Mouse (Mus musculus) embryonic facial prominence, embryonic 10.5 days (tissue): ENCODE results near the gene Nmt1. TPM values are rescaled to one million over a fixed set of nuclear protein-coding genes. Genes with fewer than 3 reads are reported as not detected.
A peak's percentile ranks its signal among the peaks of the same experiment; 100 is the strongest.

Experiments used
- DNase-seq: peaks from one replicate; pipeline ENCODE4 v3.0.0-alpha.2; 2017; ENCODE audit warnings: low spot score
- H3K27ac ChIP-seq: fragments of 300-500 bp; sonication (generic); replicated peaks from 2 replicates; pipeline ENCODE4 v1.5.1; 2016; ENCODE audit warnings: mild to moderate bottlenecking
- H3K27me3 ChIP-seq: fragments of 300-500 bp; sonication (generic); replicated peaks from 2 replicates; pipeline ENCODE4 v1.6.1; 2016; ENCODE audit warnings: low read depth, mild to moderate bottlenecking; ENCODE audit not compliant: poor library complexity, severe bottlenecking
- H3K36me3 ChIP-seq: fragments of 300-500 bp; sonication (generic); replicated peaks from 2 replicates; pipeline ENCODE4 v1.6.1; 2016; ENCODE audit warnings: mild to moderate bottlenecking, moderate library complexity
- H3K4me1 ChIP-seq: fragments of 300-500 bp; sonication (generic); 2 replicates; pipeline ENCODE4 v1.6.1; 2016
- H3K4me3 ChIP-seq: fragments of 300-500 bp; sonication (generic); 2 replicates; pipeline ENCODE4 v1.5.1; 2016; ENCODE audit warnings: mild to moderate bottlenecking, moderate library complexity
- H3K9me3 ChIP-seq: fragments of 300-500 bp; sonication (generic); 2 replicates; pipeline ENCODE4 v1.6.1; 2016; ENCODE audit warnings: mild to moderate bottlenecking
- WGBS: fragments of 180-500 bp; shearing (Covaris S2); methylation state at CpG from one replicate; pipeline ENCODE4 v1.1.7; 2016; 5-methylcytosine and 5-hydroxymethylcytosine counted together
- polyA plus RNA-seq: library from polyadenylated mRNA; unstranded; fragments of >200 nt; fragmentation: Nextera tagmentation; extraction: Ambion mirVana; gene quantifications from 2 replicates; pipeline ENCODE4 v1.2.1, GENCODE M21; 2016

The Nmt1 gene
- polyA plus RNA-seq, result 63.2 and 66.0 TPM in 2 replicates

DNA sequence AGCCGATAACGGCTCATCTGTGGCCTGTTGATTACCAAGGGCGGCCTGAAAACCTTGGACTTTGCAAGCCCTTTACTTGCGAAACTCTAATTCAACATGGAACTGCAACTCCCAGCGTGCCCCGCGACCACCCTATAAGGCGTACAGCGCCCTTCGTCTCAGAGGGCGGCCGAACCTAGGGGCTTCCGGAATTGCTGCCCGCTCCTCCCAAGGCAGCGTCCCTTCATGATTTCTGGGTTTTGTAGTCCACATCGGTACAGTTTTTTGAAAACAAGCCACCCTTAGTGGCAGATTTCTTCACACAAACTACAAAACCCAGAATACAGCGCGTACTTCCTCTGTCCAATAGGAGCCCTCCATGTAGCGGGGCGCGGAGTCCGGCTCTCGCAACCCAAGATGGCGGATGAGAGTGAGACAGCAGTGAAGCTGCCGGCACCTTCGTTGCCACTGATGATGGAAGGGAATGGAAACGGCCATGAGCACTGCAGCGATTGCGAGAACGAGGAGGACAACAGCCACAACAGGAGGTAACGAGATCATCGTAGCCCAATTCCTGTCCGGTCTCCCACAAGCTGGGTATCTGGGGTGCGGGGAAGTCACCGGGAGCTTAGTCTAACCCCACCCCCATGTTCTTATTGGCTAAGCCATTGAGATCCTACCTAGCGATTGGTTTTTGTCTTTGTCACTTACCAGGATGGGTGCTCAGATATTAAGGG, at the start of gene Nmt1, which contains the start of gene Dcakd:
TSS of gene Nmt1 (plus strand) at position 15 of the 716 bp plus-strand sequence.
TSS of gene Dcakd (minus strand) at position 158 of the 716 bp plus-strand sequence.
- peaks cover 18% of the 10 kb centered on the region for H3K4me1 ChIP-seq
- no peaks in the 10 kb centered on the region for H3K9me3 ChIP-seq
- H3K27ac ChIP-seq, result peak within 1 kb of the TSS; percentile 89
- DNase-seq, result peak; percentile 94
- peak within 1 kb of the TSS; percentile 68 for H3K4me3 ChIP-seq
- peaks cover 49% of the 10 kb centered on the region for H3K36me3 ChIP-seq
- H3K27me3 ChIP-seq, result no peaks in the 10 kb centered on the region
- WGBS, result under 1% methylated on average over 36 of the region's 36 CpGs

DNA sequence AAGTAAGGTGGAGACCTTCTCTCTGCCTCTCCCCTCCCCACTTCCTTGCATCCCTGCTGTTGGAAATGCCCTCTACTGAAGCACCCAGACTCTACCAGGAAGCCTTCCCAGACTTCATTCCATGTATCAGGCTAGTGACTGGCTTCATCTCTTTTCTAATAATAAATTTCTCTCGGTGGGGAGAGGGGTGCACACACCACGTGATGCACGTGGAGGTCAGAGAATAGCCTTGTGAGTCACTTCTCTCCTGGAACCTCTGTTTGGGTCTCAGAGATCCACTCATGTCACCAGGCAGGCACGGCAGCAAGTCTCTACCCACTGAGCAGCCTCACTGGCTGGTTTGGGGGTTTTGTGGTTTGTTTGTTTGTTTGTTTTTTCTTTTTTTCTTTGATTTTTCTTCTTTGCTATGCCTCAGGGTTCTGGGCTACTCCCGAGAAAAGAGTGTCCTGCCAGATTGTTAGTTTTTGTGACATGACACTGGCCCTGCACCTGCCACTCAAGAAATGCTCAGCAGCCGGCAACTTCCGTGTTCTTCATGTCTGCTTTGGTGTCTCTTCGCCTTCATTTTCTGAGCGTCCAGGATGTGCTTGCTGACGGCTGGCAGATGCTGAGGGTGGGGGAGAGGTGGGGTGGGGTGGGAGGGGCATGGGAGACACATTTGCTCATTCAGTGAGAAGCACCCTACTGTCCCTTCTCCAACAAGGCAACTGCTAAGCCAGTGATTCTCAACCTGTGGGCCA, 46.7 kb upstream of the Nmt1 start:
- H3K9me3 ChIP-seq, result no peaks in the 10 kb centered on the region
- H3K4me3 ChIP-seq, result no peak overlapping the region
- H3K4me1 ChIP-seq, result peaks cover 34% of the 10 kb centered on the region
- H3K36me3 ChIP-seq, result no peaks in the 10 kb centered on the region
- no peak for DNase-seq
- H3K27me3 ChIP-seq, result peaks cover 20% of the 10 kb centered on the region
- H3K27ac ChIP-seq, result no peak overlapping the region
- WGBS, result 72% methylated on average over 10 of the region's 10 CpGs

DNA sequence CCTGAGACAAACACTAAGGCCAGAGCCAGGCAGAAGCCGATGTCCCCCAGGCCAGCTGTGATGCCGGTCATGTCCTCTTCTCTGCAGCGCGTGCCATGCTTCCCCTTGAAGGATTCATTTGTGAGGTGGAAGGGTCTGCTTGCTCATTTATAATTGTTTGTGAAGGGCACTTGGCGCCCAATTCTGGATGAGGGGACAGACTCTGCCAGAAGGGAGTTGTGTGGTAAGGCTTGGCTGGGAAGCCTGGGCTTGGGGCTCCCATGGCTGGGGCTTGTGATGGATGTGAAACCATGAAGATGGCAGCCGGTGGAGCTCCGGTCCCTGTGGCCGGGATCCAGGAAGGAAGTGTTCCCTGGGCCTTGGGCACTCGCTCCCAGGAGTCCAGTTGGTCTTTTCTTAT, 43.9 kb upstream of the Nmt1 start:
- peaks cover 36% of the 10 kb centered on the region for H3K27me3 ChIP-seq
- H3K4me3 ChIP-seq, result no peak overlapping the region
- WGBS, result 88% methylated on average over 9 of the region's 9 CpGs
- no peaks in the 10 kb centered on the region for H3K36me3 ChIP-seq
- no peak overlapping the region for H3K27ac ChIP-seq
- DNase-seq, result no peak
- H3K9me3 ChIP-seq, result no peaks in the 10 kb centered on the region
- peaks cover 30% of the 10 kb centered on the region for H3K4me1 ChIP-seq

DNA sequence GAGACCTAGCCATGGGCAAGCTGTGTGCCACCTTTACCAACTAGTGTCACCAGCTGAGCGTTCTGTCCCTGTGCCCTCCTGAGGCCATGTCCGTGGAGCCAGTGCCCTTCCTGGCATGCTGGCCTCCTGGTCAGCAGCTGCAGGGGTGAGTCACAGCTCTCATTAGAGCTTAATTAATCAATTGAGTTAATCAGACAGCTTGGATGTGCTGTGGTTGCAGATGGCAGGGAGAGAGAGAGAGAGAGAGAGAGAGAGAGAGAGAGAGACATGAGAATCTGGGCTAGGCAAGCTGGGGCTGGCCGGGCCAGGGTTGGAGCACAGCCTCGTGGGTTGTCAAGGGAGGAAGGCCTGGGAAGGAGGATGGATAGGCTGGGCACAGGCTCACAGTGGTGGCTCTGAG, 43.4 kb upstream of the Nmt1 start:
- Histone ChIP-seq H3K27me3 (peaks cover 39% of the 10 kb centered on the region), H3K27ac (no peak overlapping the region), H3K36me3 (no peaks in the 10 kb centered on the region), H3K4me3 (no peak overlapping the region), H3K4me1 (peaks cover 34% of the 10 kb centered on the region), H3K9me3 (no peaks in the 10 kb centered on the region)
- no peak for DNase-seq
- 78% methylated on average over 4 of the region's 4 CpGs for WGBS

DNA sequence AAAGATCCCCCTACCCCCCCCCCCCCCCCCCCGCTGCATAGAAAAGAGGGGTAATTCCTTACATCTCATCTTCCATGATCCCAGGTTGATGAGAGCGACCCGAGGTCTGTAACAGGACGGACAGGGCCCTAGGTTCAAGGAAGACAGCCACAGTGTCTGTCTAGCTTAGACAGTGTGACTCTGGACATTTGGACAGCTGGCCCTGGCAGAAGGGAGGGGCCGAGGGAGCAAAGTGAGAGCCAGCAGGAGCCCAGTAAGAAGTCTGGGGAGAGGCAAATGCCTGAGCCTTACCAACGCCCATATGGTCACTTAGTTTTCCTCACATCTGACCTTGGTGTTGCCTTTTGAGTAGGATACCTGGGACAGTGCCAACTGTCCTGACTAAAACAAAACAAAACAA, 42.8 kb upstream of the Nmt1 start:
- Histone ChIP-seq H3K4me1 (peaks cover 37% of the 10 kb centered on the region), H3K27me3 (peaks cover 44% of the 10 kb centered on the region), H3K9me3 (no peaks in the 10 kb centered on the region), H3K36me3 (no peaks in the 10 kb centered on the region), H3K27ac (no peak overlapping the region), H3K4me3 (no peak overlapping the region)
- no peak for DNase-seq
- WGBS, result 59% methylated on average over 6 of the region's 6 CpGs

DNA sequence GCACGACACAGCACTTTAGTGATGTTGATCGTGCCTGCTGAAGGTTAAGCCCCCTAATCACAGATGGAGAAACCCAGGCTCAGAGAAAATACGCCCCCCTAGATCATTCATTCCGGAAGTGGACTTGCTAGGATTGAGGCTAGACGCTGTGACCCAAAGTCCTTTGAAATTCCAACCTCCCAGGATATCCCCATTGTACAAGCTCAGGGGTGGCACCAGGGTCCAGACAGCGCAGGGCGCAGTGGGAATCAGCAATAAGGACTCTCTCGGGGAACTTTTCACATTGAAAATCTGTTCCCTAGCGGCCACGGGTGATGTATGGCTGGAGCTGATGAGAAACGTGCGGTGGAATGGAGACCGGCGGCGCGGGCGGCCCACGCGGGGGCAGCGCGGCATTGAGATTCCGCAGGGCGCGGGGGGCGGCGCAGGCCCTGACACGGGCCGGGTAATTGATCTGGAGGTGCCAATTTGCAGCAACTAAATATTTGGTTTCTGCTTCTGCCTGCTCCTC, 38.3 kb upstream of the Nmt1 start:
- Histone ChIP-seq H3K27ac (peak overlapping the region; percentile 49; the same call in 1 of the 2 replicates), H3K27me3 (peaks cover 63% of the 10 kb centered on the region), H3K4me1 (peaks cover 56% of the 10 kb centered on the region), H3K9me3 (no peaks in the 10 kb centered on the region), H3K36me3 (peaks cover 14% of the 10 kb centered on the region), H3K4me3 (peak overlapping the region; percentile 55)
- no peak for DNase-seq
- WGBS, result 6% methylated on average over 28 of the region's 28 CpGs

DNA sequence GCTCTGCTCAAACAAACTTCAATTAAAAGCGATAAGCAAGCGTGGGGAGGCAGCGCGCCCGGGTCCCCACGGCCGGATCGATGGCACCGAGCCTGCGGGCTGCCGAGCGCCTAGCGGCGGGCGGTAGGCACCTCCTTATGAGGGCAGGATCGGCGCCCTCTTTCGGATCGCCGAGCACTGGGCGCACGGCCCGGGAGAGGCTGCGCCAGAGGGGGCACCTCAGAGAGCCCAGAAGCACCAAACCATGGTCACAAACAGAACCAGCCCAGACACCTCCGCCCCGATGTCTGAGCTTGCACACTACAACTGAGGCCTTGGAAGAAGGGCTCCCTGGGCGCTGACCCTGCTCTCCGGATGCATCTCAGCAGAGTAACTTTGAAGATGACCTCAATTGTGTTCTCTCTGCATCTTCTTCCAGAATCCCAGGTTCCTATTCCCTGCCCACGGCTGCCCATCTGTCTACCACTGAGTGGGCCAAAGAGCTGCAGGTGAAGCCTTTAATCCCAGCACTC, 37.8 kb upstream of the Nmt1 start:
- Histone ChIP-seq H3K9me3 (no peaks in the 10 kb centered on the region), H3K4me3 (peak overlapping the region; percentile 55), H3K4me1 (peaks cover 56% of the 10 kb centered on the region), H3K36me3 (peaks cover 20% of the 10 kb centered on the region), H3K27ac (peak overlapping the region; percentile 49; the same call in 1 of the 2 replicates), H3K27me3 (peaks cover 61% of the 10 kb centered on the region)
- 2% methylated on average over 29 of the region's 29 CpGs for WGBS
- peak; percentile 66 for DNase-seq

DNA sequence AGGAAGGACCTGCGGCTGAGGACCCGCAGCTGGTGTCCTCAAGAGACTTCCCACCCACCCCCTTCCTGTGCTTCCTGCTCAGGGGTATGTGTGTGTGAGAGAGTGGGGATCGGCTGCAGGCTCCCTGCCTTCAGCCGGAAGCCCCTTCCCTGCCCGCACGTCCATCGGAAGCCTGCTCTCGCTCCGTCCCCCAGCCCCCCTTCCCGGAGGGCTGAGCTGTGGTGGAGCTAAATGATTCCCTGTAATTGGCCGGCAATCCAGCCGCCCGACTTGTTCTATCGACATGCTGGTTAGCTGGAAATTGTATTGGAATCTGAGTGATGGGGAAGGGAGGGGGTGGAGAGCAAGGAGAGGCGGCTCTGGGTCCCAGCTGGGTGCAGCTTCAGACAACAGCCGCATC, 36.3 kb upstream of the Nmt1 start:
- Histone ChIP-seq H3K4me1 (peaks cover 51% of the 10 kb centered on the region), H3K9me3 (no peaks in the 10 kb centered on the region), H3K4me3 (peak overlapping the region; percentile 48), H3K36me3 (peaks cover 34% of the 10 kb centered on the region), H3K27ac (peak overlapping the region; percentile 66; the same call in 1 of the 2 replicates), H3K27me3 (peaks cover 58% of the 10 kb centered on the region)
- peak; percentile 75 for DNase-seq
- 2% methylated on average over 16 of the region's 16 CpGs for WGBS

DNA sequence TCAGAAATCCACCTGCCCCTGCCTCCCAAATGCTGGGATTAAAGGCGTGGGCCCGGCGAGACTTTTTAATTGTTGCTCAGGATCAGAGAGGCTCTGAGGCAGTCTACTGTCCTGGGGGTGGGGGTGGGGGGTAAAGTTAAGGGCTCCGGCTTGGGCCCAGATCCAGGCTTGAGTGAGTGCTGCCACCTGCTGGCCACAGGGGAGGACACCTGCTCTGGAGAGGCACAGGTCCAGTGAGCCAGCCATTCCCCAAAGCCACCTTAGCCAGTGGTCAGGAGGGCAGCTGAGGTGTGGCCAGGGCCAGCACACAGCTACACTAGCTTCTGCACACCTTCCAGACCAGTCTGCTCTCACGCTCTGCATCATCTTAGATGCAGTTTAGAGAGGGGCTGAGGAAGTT, 35.0 kb upstream of the Nmt1 start:
- Histone ChIP-seq H3K4me3 (no peak overlapping the region), H3K4me1 (peaks cover 48% of the 10 kb centered on the region), H3K36me3 (peaks cover 47% of the 10 kb centered on the region), H3K9me3 (no peaks in the 10 kb centered on the region), H3K27me3 (peaks cover 51% of the 10 kb centered on the region), H3K27ac (no peak overlapping the region)
- peak; percentile 86 for DNase-seq
- 6% methylated on average over 5 of the region's 5 CpGs for WGBS

DNA sequence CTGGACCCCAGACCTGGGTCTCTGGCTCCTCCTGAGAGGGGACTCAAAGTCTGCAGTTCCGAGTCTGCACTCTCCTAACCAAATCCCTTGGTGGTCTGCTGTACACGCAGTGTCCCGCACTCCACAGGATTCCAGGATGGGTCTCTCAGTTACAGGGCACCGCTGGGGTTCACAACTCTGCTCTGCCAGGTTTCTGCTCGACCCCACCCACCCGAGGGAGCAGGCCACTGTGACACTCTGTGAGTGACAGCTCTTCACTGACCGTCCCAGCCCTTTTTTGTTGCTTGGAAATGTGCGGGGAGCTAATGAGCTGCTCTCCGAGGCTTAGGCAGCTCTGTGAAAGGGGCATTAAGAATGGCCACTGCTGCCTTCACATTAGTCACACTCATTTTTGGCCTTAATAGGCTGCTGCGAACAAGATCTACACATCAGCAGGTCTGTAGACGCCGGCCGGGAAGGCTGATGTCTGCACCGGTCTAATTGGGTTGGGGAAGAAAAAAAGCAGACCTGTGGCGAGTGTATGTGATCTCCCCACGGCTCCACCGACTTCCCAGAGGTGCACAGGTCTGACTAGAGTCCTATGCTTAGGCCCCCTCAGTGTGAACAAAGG, 34.5 kb upstream of the Nmt1 start:
- Histone ChIP-seq H3K4me1 (peaks cover 50% of the 10 kb centered on the region), H3K9me3 (no peaks in the 10 kb centered on the region), H3K36me3 (peaks cover 53% of the 10 kb centered on the region), H3K4me3 (no peak overlapping the region), H3K27ac (0 out of 2 replicates have a peak overlapping the region, but pooled peaks have one; percentile 14), H3K27me3 (peaks cover 45% of the 10 kb centered on the region)
- 45% methylated on average over 17 of the region's 17 CpGs for WGBS
- no peak for DNase-seq

DNA sequence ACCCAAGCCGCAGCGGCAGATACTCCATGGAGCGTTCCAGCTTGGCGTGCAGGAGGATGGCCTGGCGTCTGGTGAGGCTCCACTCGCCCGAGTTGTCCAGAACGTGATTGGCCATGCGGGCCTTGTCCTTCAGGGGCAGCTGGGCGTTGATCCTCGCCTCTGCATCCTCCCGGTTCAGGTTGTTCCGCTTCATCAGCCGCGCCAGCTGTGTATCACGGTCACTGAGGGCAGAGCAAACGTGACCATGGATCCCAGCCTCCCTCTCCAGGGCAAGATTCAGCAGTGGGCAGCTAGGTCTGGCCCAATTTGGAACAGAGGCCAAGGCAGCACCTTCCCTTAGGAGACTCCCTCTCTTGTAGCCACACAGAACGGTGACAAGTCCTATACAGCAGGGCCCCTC, 33.0 kb upstream of the Nmt1 start:
- Histone ChIP-seq H3K27me3 (peaks cover 31% of the 10 kb centered on the region), H3K4me3 (no peak overlapping the region), H3K36me3 (peaks cover 67% of the 10 kb centered on the region), H3K27ac (no peak overlapping the region), H3K4me1 (peaks cover 55% of the 10 kb centered on the region), H3K9me3 (no peaks in the 10 kb centered on the region)
- WGBS, result 91% methylated on average over 18 of the region's 18 CpGs
- DNase-seq, result no peak

DNA sequence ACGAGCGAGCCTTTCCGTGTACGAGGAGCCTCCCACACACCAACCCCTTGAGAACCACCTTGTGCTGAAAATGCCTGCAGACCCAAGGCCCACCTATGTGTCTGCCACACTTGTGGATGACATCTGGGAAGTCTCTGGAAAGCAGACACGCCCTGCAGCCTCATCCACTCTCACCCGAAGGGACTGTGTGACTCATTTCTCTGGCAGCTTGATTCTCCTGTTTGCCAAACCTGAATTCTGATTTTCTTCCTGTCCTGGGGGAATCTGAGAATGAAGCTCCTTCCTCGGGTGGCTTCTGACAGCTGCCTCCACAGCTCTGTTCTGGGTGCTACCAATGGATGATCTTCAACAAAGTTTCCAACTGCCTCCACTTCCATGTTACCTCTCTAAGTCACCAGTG, 31.6 kb upstream of the Nmt1 start:
- H3K4me3 ChIP-seq, result no peak overlapping the region
- 90% methylated on average over 7 of the region's 7 CpGs for WGBS
- H3K27me3 ChIP-seq, result peaks cover 16% of the 10 kb centered on the region
- H3K4me1 ChIP-seq, result peaks cover 41% of the 10 kb centered on the region
- no peak overlapping the region for H3K27ac ChIP-seq
- H3K36me3 ChIP-seq, result peaks cover 80% of the 10 kb centered on the region
- DNase-seq, result no peak
- no peaks in the 10 kb centered on the region for H3K9me3 ChIP-seq
